Mouse (Mus musculus) right cerebral cortex, adult 2 months (tissue): ENCODE data around the gene Traf7.

ENCODE experiments used
- DNase-seq, 2 experiments: peaks; one replicate each; pipeline ENCODE4 v3.0.0; 2021 to 2022; ENCODE audit warnings: low spot score in 2 of 2

Traf7 gene

GRCm38 (mm10) chr17:24477053-24477984 lies 50.4 kb downstream of the Traf7 start:
- DNase-seq, result no peak

GRCm38 (mm10) chr17:24476022-24476776 lies 51.5 kb downstream of the Traf7 start:
- no peak for DNase-seq

DNA sequence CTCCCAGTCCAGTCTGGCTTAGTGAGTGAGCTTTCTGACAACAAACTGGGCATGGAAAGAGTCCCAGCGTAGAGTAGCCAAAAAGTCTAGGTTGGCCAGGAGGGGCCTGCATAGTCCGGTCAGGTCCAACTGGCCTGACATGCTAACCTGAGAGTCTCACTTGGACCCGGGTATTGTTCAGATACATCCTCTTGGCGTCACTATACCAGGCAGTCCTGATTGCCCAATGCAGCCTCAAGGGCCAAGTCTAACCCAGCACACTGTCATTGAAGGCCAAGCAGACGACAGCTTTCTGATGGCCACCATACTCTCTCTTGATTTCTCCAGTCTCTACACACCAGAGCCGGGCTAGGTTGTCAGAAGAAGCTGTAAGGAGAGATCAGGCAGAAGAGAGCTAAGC lies 52.2 kb downstream of the Traf7 start:
- DNase-seq, result no peak

DNA sequence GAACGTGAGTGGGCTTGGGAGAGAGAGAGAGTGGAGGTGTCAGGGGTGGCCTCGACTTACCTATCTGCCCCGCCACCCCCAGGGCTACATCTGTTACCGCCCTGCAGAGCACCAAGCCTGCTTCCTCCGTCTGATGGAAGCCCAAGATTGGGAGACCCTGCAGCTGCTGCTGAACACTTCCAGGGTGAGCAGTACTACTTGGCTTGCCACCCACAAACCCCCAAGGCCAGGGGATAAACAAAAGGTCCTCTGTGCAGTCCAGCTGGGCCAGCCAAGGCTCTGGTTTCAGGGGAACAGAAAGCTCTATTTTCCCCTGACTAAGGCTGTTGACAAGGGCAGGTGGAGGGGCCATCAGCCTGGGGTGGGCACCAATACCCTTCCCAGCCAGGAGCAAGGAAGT lies 53.2 kb downstream of the Traf7 start:
- DNase-seq, result peak in 1 of 2 experiments; percentile 41

DNA sequence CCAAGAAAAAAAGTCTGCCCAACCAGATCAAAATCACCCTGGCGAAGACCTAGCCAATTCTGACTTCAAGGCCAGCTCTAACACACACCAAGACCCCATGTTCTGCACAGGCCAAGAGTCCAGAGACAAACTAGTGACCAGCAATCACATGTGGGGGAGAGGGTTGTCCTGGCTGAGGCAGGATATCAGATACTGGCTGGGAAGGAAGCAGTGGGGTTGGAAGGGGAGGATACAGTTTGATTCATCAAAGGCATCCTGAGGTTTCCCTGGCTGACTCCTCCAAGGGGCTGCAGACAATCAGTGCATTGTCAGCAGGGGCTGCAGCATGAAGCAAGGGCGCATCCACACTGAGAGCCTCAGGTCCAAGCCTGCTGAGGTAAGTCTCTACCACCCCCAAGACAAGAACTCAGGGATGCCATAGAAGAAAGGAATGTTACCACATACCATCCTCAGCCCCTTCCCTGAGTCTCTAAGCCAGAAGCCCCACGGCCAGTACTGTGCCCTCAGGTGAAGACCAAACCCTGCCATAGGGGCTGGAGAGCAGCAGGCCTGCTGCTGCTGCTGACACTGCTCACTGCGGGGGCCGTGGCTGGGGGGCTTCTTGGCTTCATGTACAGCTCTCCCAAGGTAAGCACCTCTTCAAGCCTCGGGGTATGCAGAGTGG lies 54.0 kb downstream of the Traf7 start, which contains the start of gene Bricd5:
Bricd5 (plus strand) TSS at position 273 of the 664 bp plus-strand sequence.
- no peak for DNase-seq

DNA sequence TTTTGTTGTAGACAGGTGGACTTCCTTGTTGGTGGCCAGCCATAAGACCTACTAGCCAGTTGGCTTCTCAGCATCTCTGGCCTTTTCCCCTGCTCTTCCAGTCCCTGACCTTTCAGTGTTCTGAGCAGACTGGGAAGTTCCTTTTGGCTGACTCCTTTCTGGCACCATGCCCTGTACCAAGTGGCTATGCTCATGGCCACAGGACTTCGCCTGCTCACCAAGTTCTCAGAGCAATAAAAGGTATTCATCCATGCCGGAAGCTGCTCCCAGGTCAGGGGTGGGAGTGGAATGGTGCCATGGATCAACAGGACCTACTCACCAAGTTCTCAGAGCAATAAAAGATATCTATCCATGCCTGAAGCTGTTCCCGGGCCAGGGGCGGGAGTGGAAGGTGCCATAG lies 55.2 kb downstream of the Traf7 start:
- DNase-seq, result no peak

- peak; percentile 40 to 61 for DNase-seq
These were observed 56.8 kb downstream of the Traf7 start for GRCm38 (mm10) chr17:24470701-24471527.

GRCm38 (mm10) chr17:24469910-24470602 lies 57.7 kb downstream of the Traf7 start, which contains the start of the genes E4f1 and Pgp:
TSS of gene E4f1 (minus strand) at chr17:24470313.
TSS of gene Pgp (plus strand) at chr17:24470392.
- DNase-seq, result peak; percentile 99 to 100

DNA sequence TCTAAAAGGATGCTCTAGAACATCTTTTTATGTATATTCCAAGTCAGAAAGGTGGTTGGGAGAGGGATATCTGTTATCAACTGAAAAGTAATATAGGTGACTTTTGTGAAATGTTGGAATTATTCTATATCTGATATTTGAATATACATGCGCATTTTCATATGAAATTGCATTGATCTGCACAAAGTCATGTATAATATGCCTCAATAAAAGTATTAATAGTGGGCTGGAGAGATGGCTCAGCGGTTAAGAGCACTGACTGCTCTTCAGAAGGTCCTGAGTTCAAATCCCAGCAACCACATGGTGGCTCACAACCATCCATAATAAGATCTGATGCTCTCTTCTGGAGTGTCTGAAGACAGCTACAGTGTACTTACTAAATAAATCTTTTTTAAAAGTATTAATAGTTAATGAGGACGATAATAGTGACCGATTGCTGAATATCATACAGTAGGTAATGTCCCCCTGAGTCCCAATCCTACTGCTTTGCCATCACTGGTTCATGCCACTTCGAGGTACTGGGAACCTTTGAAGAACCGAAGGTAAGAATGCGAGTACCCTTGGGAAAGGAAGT lies 58.3 kb downstream of the Traf7 start:
- no peak for DNase-seq

GRCm38 (mm10) chr17:24468636-24469246 lies 59.0 kb downstream of the Traf7 start:
- DNase-seq, result no peak

- no peak for DNase-seq
These were observed 64.2 kb downstream of the Traf7 start for GRCm38 (mm10) chr17:24463374-24464133.

DNA sequence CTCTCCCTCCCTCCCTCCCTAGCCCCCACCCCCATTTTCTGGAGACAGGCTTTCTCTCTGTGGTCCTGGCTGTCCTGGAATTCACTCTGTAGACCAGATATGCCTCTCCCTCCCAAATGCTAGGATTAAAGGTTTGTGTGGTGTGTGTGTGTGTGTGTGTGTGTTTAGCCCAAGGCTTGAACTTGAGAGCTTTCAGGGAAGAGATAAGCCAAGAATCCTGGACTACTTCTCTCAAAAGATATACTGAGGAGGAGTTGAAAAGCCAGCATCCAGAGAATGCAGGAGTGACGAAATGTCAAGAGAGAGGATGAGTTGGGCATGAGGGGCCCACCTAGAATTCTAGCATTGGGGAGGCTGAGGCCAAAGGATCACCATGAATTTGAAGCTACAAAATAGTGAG lies 64.8 kb downstream of the Traf7 start:
- no peak for DNase-seq

DNA sequence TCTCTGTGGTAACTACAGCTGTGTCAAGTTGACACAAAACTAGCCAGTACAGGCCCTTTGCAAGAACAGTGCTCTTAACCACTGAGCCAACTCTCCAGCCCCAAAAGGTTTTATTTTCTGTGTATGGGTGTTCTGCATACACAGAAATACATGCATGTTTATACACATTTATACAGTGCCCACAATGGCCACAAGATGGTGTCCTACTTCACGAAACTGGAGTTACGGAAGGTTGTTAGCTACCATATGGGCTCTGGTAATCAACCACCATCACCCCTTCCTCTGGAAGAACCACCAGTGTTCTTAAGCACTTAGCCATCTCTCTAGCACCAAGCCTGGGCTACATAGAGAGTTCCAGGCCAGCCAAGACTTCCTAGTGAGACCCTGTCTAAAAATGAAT lies 66.2 kb downstream of the Traf7 start:
- no peak for DNase-seq
